Mouse (Mus musculus): ENCODE data around the gene App. TPM values are rescaled to one million over a fixed set of nuclear protein-coding genes. Genes with fewer than 3 reads are reported as not detected.
A peak's percentile ranks its signal among the peaks of the same experiment; 100 is the strongest.

Gene App
- polyA plus RNA-seq (2015; fragmentation: Nextera tagmentation; extraction: Ambion mirVana), result 29.0 and 31.3 TPM in 2 replicates

GRCm38 (mm10) chr16:85173373-85174081 is at the start of gene App:
TSS of gene App (minus strand) at chr16:85173766.
- DNase-seq (peak; percentile 87), ATAC-seq (peak; percentile 88)
- 1% methylated on average over 73 of the region's 78 CpGs for WGBS (ENCODE audit: insufficient replicate concordance)
- peak within 1 kb of the TSS; percentile 88 for H3K4me3 ChIP-seq (ENCODE audit: low read depth, low read length)
- TF ChIP-seq CTCF (IDR thresholded peaks at IDR 0.05; ENCODE audit: low read depth) (peak; percentile 82), EP300 (IDR thresholded peaks at IDR 0.05; ENCODE audit: low read depth) (no peak)
- peak within 1 kb of the TSS; percentile 81 for H3K9ac ChIP-seq (replicated peaks)
- peak within 1 kb of the TSS; percentile 62 for H3K27ac ChIP-seq (ENCODE audit: low read depth)
- peaks cover 7% of the 10 kb centered on the region; the same call in 1 of the 2 replicates for H3K27me3 ChIP-seq (ENCODE audit: insufficient read depth, low read length)
- no peaks in the 10 kb centered on the region for H3K9me3 ChIP-seq (ENCODE audit: low read length)
- H3K36me3 ChIP-seq (replicated peaks; ENCODE audit: insufficient read depth, low read length), result no peaks in the 10 kb centered on the region
- H3K4me1 ChIP-seq (ENCODE audit: insufficient read depth), result no peaks in the 10 kb centered on the region; the same call in 1 of the 2 replicates
- peak within 1 kb of the TSS; percentile 86 for H3K4me2 ChIP-seq (ENCODE audit: low read depth, low read length)

DNA sequence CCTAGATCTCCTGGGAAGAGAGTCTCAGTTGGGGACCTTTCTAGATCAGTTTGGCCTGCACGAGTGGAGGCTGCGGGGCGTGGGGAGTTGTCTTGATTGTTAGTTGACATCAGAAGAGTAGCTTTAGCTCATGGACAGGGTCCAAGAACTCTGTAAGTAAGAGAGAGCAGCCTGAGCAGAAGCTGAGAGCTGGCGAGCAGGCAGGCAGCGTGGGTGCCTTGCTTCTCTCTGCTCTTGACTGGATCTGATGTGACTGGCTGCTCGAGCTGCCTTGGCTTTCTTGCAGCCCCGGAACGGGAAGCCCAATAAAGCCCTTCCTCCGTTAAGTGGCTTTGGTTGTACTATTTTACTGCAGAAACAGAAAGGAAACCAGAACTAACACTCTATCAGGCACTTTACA is 42.3 kb upstream of the App start:
- ATAC-seq, result no peak
- no peak for DNase-seq
- Histone ChIP-seq H3K4me1 (ENCODE audit: insufficient read depth) (no peaks in the 10 kb centered on the region), H3K36me3 (replicated peaks; ENCODE audit: insufficient read depth, low read length) (no peaks in the 10 kb centered on the region), H3K4me2 (ENCODE audit: low read depth, low read length) (no peak overlapping the region), H3K4me3 (ENCODE audit: low read depth, low read length) (no peak overlapping the region), H3K9me3 (ENCODE audit: low read length) (no peaks in the 10 kb centered on the region), H3K27me3 (ENCODE audit: insufficient read depth, low read length) (no peaks in the 10 kb centered on the region), H3K27ac (ENCODE audit: low read depth) (no peak overlapping the region), H3K9ac (replicated peaks) (no peak overlapping the region)
- 65% methylated on average over 9 of the region's 9 CpGs for WGBS (ENCODE audit: insufficient replicate concordance)
- no peak for TF ChIP-seq CTCF (IDR thresholded peaks at IDR 0.05; ENCODE audit: low read depth)
- TF ChIP-seq EP300 (IDR thresholded peaks at IDR 0.05; ENCODE audit: low read depth), result no peak

- TF ChIP-seq EP300 (IDR thresholded peaks at IDR 0.05; ENCODE audit: low read depth), result no peak
- TF ChIP-seq CTCF (IDR thresholded peaks at IDR 0.05; ENCODE audit: low read depth), result no peak
- ATAC-seq (no peak), DNase-seq (no peak)
- WGBS (ENCODE audit: insufficient replicate concordance), result 63% methylated on average over 9 of the region's 9 CpGs
- H3K9ac ChIP-seq (replicated peaks), result no peak overlapping the region
- no peaks in the 10 kb centered on the region for H3K4me1 ChIP-seq (ENCODE audit: insufficient read depth)
- no peaks in the 10 kb centered on the region for H3K9me3 ChIP-seq (ENCODE audit: low read length)
- H3K4me2 ChIP-seq (ENCODE audit: low read depth, low read length), result no peak overlapping the region
- H3K27me3 ChIP-seq (ENCODE audit: insufficient read depth, low read length), result no peaks in the 10 kb centered on the region
- H3K27ac ChIP-seq (ENCODE audit: low read depth), result no peak overlapping the region
- no peak overlapping the region for H3K4me3 ChIP-seq (ENCODE audit: low read depth, low read length)
- no peaks in the 10 kb centered on the region for H3K36me3 ChIP-seq (replicated peaks; ENCODE audit: insufficient read depth, low read length)
Observed at GRCm38 (mm10) chr16:85215173-85215572, 41.6 kb upstream of the App start.

DNA sequence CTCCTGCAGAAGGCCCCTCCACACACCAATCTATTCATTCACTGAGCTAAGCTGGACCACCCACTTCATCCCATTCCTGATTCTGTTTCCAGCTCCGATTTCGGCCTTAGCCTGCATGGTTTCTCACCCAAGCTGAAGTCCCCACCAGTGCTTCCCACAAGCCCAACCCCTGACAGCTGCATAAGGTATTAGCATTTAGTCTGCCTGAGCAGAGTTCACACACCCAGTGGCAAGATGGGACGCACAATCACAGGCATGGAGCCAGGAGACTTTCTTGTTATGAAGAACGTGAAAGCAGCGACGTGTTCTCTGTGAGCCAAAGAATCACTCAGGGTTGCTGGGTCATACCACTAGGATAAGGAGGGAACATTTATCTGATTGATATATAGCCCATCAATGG is 22.1 kb upstream of the App start:
- Histone ChIP-seq H3K4me1 (ENCODE audit: insufficient read depth) (no peaks in the 10 kb centered on the region), H3K27me3 (ENCODE audit: insufficient read depth, low read length) (no peaks in the 10 kb centered on the region), H3K9me3 (ENCODE audit: low read length) (no peaks in the 10 kb centered on the region), H3K4me2 (ENCODE audit: low read depth, low read length) (no peak overlapping the region), H3K4me3 (ENCODE audit: low read depth, low read length) (no peak overlapping the region), H3K36me3 (replicated peaks; ENCODE audit: insufficient read depth, low read length) (no peaks in the 10 kb centered on the region), H3K27ac (ENCODE audit: low read depth) (no peak overlapping the region), H3K9ac (replicated peaks) (no peak overlapping the region)
- WGBS (ENCODE audit: insufficient replicate concordance), result 79% methylated on average over 6 of the region's 6 CpGs
- DNase-seq (no peak), ATAC-seq (no peak)
- TF ChIP-seq EP300 (IDR thresholded peaks at IDR 0.05; ENCODE audit: low read depth), result no peak
- no peak for TF ChIP-seq CTCF (IDR thresholded peaks at IDR 0.05; ENCODE audit: low read depth)

DNA sequence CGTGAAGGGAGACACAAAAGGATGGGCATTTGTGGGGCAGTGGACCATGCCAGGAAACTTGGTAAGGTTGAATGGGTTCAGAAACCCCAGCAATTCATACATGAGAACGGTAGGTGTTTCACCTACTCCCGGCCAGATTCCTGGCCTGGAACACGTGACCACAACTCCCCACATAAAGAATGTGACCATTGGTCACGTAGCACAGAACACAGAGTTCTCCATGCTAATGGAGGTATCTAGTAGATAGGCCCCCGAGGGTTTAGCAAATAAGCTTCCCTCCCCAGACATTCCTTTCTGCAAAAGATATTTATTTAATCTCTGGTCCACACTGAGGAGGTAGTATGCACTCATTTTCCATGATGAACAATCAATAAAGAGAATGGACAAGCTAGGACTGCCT is 21.6 kb upstream of the App start:
- ATAC-seq (no peak), DNase-seq (no peak)
- no peak overlapping the region for H3K9ac ChIP-seq (replicated peaks)
- no peak overlapping the region for H3K27ac ChIP-seq (ENCODE audit: low read depth)
- no peaks in the 10 kb centered on the region for H3K27me3 ChIP-seq (ENCODE audit: insufficient read depth, low read length)
- no peaks in the 10 kb centered on the region for H3K9me3 ChIP-seq (ENCODE audit: low read length)
- H3K36me3 ChIP-seq (replicated peaks; ENCODE audit: insufficient read depth, low read length), result no peaks in the 10 kb centered on the region
- H3K4me2 ChIP-seq (ENCODE audit: low read depth, low read length), result no peak overlapping the region
- 65% methylated on average over 6 of the region's 6 CpGs for WGBS (ENCODE audit: insufficient replicate concordance)
- H3K4me3 ChIP-seq (ENCODE audit: low read depth, low read length), result no peak overlapping the region
- TF ChIP-seq CTCF (IDR thresholded peaks at IDR 0.05; ENCODE audit: low read depth), result no peak
- no peak for TF ChIP-seq EP300 (IDR thresholded peaks at IDR 0.05; ENCODE audit: low read depth)
- no peaks in the 10 kb centered on the region for H3K4me1 ChIP-seq (ENCODE audit: insufficient read depth)

GRCm38 (mm10) chr16:85181502-85181901 is 7.9 kb upstream of the App start:
- no peak overlapping the region for H3K4me3 ChIP-seq (ENCODE audit: low read depth, low read length)
- no peaks in the 10 kb centered on the region for H3K4me1 ChIP-seq (ENCODE audit: insufficient read depth)
- H3K27me3 ChIP-seq (ENCODE audit: insufficient read depth, low read length), result no peaks in the 10 kb centered on the region
- H3K36me3 ChIP-seq (replicated peaks; ENCODE audit: insufficient read depth, low read length), result no peaks in the 10 kb centered on the region
- no peak for TF ChIP-seq EP300 (IDR thresholded peaks at IDR 0.05; ENCODE audit: low read depth)
- no peak for TF ChIP-seq CTCF (IDR thresholded peaks at IDR 0.05; ENCODE audit: low read depth)
- H3K27ac ChIP-seq (ENCODE audit: low read depth), result no peak overlapping the region
- no peak for DNase-seq
- H3K9ac ChIP-seq (replicated peaks), result no peak overlapping the region
- H3K9me3 ChIP-seq (ENCODE audit: low read length), result no peaks in the 10 kb centered on the region
- WGBS (ENCODE audit: insufficient replicate concordance), result 56% methylated on average over 3 of the region's 3 CpGs
- no peak for ATAC-seq
- no peak overlapping the region for H3K4me2 ChIP-seq (ENCODE audit: low read depth, low read length)
